Mouse (Mus musculus): ENCODE data around the gene C2cd2. TPM values are rescaled to one million over a fixed set of nuclear protein-coding genes. Genes with fewer than 3 reads are reported as not detected.

The C2cd2 gene
- total and polyA plus RNA-seq, 3 experiments = 7.7 to 14.5 (median 11.2) TPM

DNA sequence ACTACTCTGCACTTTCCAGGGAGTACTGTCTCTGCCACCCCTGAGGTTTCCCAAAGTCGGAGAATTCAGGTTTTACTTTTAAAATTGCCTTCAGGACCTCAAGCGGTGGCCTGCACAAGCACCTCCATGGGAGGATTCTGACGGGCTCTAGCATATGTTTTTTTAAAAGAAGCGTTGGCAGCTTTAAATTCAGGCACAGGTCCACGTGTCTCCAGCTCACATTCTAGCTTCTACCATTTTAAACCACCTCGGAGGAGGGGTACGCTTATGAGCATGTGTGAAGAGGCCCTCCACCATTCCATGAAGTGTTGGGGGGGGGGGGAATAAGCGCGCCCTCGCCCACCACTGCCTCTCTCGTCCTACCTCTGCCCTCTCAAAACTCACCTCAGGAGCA is 111.7 kb downstream of the C2cd2 start:
- in situ Hi-C loops (cut with MboI; ENCODE audit: low pct_ligation_motif_present, low pct_unique_long_range_greater_than_20kb, low sequenced_read_pairs) (no loop called here), dilution Hi-C loops (cut with MboI; ENCODE audit: extremely low pct_ligation_motif_present, extremely low pct_unique_long_range_greater_than_20kb, low sequenced_read_pairs) (no loop called here)
- DNase-seq (ENCODE audit: extremely low read depth) = peak; percentile 57
- peak overlapping the region; percentile 77 for H3K27ac ChIP-seq (ENCODE audit: insufficient read depth, low read depth)
- H3K4me2 ChIP-seq (ENCODE audit: insufficient read depth, low read depth, poor library complexity, severe bottlenecking) = peak overlapping the region; percentile 84
- peaks cover 11% of the 10 kb centered on the region for H3K79me2 ChIP-seq (replicated peaks; ENCODE audit: control insufficient read depth, extremely low read depth, insufficient read depth, poor library complexity, severe bottlenecking)
- no peaks in the 10 kb centered on the region for H3K9me3 ChIP-seq (replicated peaks; ENCODE audit: low read length)
- H3K4me3 ChIP-seq (replicated peaks in 1 of 3; ENCODE audit: low read depth in 2 of 3, low read length in 2 of 3, poor library complexity in 1 of 3) = peak overlapping the region; percentile 67 to 88 (median 86)
- H3K9ac ChIP-seq (ENCODE audit: insufficient read depth, low read depth) = peak overlapping the region; percentile 94
- TF ChIP-seq PAX5 (IDR thresholded peaks at IDR 0.05; ENCODE audit: low read length) (no peak), KAT2A (IDR thresholded peaks at IDR 0.05; ENCODE audit: insufficient replicate concordance, low read length) (no peak), TBP (conservative IDR thresholded peaks at IDR 0.05; ENCODE audit: low read depth, low read length) (no peak), ZC3H11A (IDR thresholded peaks at IDR 0.05; ENCODE audit: low read depth, low read length) (no peak), JUND (conservative IDR thresholded peaks at IDR 0.05; ENCODE audit: low read depth, low read length) (no peak), CHD1 (IDR thresholded peaks at IDR 0.05; ENCODE audit: low read depth, low read length) (peak; percentile 38; the same call in 1 of the 2 replicates), MYC (IDR thresholded peaks at IDR 0.05; ENCODE audit: low read depth, low read length) (peak; percentile 94), MXI1 (IDR thresholded peaks at IDR 0.05; ENCODE audit: low read depth, low read length) (peak; percentile 92), MAX (IDR thresholded peaks at IDR 0.05; ENCODE audit: low read length) (peak; percentile 88), RAD21 (IDR thresholded peaks at IDR 0.05; ENCODE audit: low read depth, low read length) (no peak; the same call in 1 of the 2 replicates), ZKSCAN1 (IDR thresholded peaks at IDR 0.05; ENCODE audit: borderline replicate concordance, low read depth, low read length) (no peak), POLR2A (IDR thresholded peaks at IDR 0.05; ENCODE audit: low read depth, low read length) (no peak), ETS1 (conservative IDR thresholded peaks at IDR 0.05; ENCODE audit: low read depth, low read length) (peak; percentile 13; the same call in 1 of the 2 replicates), JUN (IDR thresholded peaks at IDR 0.05; ENCODE audit: insufficient read depth, low read depth, low read length) (no peak), SMC3 (IDR thresholded peaks at IDR 0.05; ENCODE audit: low read depth, low read length) (no peak), E2F4 (IDR thresholded peaks at IDR 0.05; ENCODE audit: insufficient replicate concordance, low read depth, low read length) (no peak), USF1 (IDR thresholded peaks at IDR 0.05; ENCODE audit: low read depth, low read length) (no peak), RCOR1 (conservative IDR thresholded peaks at IDR 0.05; ENCODE audit: low read depth, low read length) (no peak), MAFK (IDR thresholded peaks at IDR 0.05; ENCODE audit: insufficient replicate concordance, low read length) (no peak), NRF1 (IDR thresholded peaks at IDR 0.05; ENCODE audit: low read depth, low read length) (no peak), TCF12 (IDR thresholded peaks at IDR 0.05; ENCODE audit: low read depth, low read length) (no peak), GABPA (IDR thresholded peaks at IDR 0.05; ENCODE audit: insufficient replicate concordance, low read depth, low read length) (no peak), SIN3A (IDR thresholded peaks at IDR 0.05; ENCODE audit: low read length) (peak; percentile 33; the same call in 1 of the 2 replicates), USF2 (conservative IDR thresholded peaks at IDR 0.05; ENCODE audit: low read depth, low read length) (no peak), ELF1 (IDR thresholded peaks at IDR 0.05; ENCODE audit: low read depth, low read length) (no peak), HCFC1 (IDR thresholded peaks at IDR 0.05; ENCODE audit: low read depth, low read length) (no peak; the same call in 1 of the 2 replicates), NELFE (IDR thresholded peaks at IDR 0.05; ENCODE audit: low read depth, low read length) (peak; percentile 42; the same call in 1 of the 2 replicates)
- H3K27me3 ChIP-seq (replicated peaks) = no peaks in the 10 kb centered on the region
- peaks cover 27 to 60% of the 10 kb centered on the region in 2 experiments for H3K4me1 ChIP-seq (ENCODE audit: control insufficient read depth in 1 of 2, insufficient read depth in 2 of 2)
- H3K36me3 ChIP-seq (replicated peaks in 1 of 2; ENCODE audit: control insufficient read depth in 1 of 2, insufficient read depth in 1 of 2, low read length in 1 of 2) = peaks cover 2 to 40% of the 10 kb centered on the region in 2 experiments

Data from CH12.LX (cell line).